Mouse (Mus musculus): ENCODE results near the gene Rnase2a. TPM values are rescaled to one million over a fixed set of nuclear protein-coding genes. Genes with fewer than 3 reads are reported as not detected.
"Not testable (repeated sequence)": the region's sequence is repeated elsewhere in the genome, so short reads cannot be mapped to it uniquely, and the experiment has no call there.

Rnase2a gene
- polyA plus RNA-seq, 1 experiment from 2014 or later, result not detected

DNA sequence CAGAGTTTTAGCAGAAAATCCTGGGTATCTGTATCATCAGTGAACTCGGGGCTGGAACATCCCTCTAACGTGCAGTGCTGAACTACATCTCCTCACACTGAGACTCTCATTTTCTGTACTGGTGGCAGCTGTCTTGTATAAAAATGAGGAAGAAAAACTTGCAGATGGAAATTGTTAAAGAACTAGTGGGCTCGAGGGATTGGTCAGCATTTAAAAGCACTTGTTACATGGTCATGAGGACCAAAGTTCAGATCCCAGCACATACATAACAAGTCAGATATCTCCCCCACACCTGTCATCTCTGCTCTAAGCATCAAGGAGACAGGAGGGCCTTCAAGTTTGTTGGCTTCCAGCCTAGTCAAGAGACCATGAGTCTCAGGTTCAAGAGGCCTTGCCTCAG lies 5.6 kb downstream of the Rnase2a start:
- H3K9ac ChIP-seq (ENCODE audit: low read length), result no peak overlapping the region
- H3K27ac ChIP-seq (ENCODE audit: low read length), result no peak overlapping the region
- no peaks in the 10 kb centered on the region for H3K27me3 ChIP-seq (ENCODE audit: control insufficient read depth, insufficient read depth, low read depth, low read length)
- H3K4me2 ChIP-seq (ENCODE audit: low read depth, low read length), result no peak overlapping the region
- no peaks in the 10 kb centered on the region for H3K9me3 ChIP-seq (ENCODE audit: control insufficient read depth, low read length)
- 65% methylated on average over 3 of the region's 3 CpGs for whole genome bisulfite sequencing
- H3K36me3 ChIP-seq (ENCODE audit: control insufficient read depth, insufficient read depth, low read length), result no peaks in the 10 kb centered on the region
- no peak for ATAC-seq (ENCODE audit: low read depth)
- no peak overlapping the region for H3K4me3 ChIP-seq (ENCODE audit: low read length)
- H3K4me1 ChIP-seq (replicated peaks; ENCODE audit: control insufficient read depth, insufficient read depth, low read length), result no peaks in the 10 kb centered on the region

DNA sequence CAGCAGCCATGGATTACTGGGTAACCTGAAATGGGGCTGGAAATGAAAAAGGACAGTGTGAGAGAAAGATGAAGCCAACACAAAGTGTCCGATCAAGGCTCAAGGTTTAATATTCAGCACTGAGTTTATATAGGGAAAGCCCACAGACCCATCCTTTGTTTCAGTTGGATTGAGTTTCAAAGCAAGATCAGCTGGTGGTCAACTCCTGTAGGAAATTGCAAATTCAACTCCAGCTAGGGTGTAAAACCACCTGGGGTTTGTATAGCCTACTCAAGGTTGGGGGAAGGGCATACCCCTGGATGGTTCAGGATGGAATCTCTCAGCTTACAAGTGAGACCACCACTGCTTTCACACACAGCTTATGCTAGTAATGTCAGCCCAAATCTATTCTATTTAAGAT lies 8.2 kb downstream of the Rnase2a start:
- H3K27me3 ChIP-seq (ENCODE audit: control insufficient read depth, insufficient read depth, low read depth, low read length), result no peaks in the 10 kb centered on the region
- H3K4me2 ChIP-seq (ENCODE audit: low read depth, low read length), result no peak overlapping the region
- no peaks in the 10 kb centered on the region for H3K4me1 ChIP-seq (replicated peaks; ENCODE audit: control insufficient read depth, insufficient read depth, low read length)
- H3K9me3 ChIP-seq (ENCODE audit: control insufficient read depth, low read length), result no peaks in the 10 kb centered on the region
- no peak overlapping the region for H3K27ac ChIP-seq (ENCODE audit: low read length)
- H3K36me3 ChIP-seq (ENCODE audit: control insufficient read depth, insufficient read depth, low read length), result no peaks in the 10 kb centered on the region
- no peak overlapping the region for H3K9ac ChIP-seq (ENCODE audit: low read length)
- no peak for ATAC-seq (ENCODE audit: low read depth)
- 81% methylated on average over 1 of the region's 1 CpGs for WGBS
- no peak overlapping the region for H3K4me3 ChIP-seq (ENCODE audit: low read length)

DNA sequence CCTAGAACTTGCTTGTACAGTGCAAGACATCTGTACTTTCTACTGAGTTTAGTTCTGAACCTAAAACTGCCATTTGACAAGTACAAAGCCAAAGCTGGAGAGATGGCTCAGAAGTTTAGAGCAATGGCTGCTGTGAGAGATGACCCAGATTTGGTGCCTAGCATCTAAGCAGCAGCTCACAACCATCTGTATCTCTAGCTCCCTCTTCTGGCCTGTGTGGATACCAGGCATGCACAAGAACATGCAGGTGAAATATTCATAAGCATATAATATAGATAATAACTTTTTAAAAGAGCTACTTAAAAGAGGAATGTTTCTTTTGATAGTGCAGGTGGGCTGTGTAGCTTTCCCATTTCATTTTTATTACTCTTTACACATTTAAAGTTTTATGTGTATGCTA lies 15.0 kb downstream of the Rnase2a start:
- no peak overlapping the region for H3K27ac ChIP-seq (ENCODE audit: low read length)
- H3K4me1 ChIP-seq (replicated peaks; ENCODE audit: control insufficient read depth, insufficient read depth, low read length), result no peaks in the 10 kb centered on the region
- no peak for ATAC-seq (ENCODE audit: low read depth)
- H3K4me3 ChIP-seq (ENCODE audit: low read length), result no peak overlapping the region
- H3K4me2 ChIP-seq (ENCODE audit: low read depth, low read length), result no peak overlapping the region
- H3K9ac ChIP-seq (ENCODE audit: low read length), result no peak overlapping the region
- no peaks in the 10 kb centered on the region for H3K36me3 ChIP-seq (ENCODE audit: control insufficient read depth, insufficient read depth, low read length)
- H3K27me3 ChIP-seq (ENCODE audit: control insufficient read depth, insufficient read depth, low read depth, low read length), result no peaks in the 10 kb centered on the region
- no peaks in the 10 kb centered on the region for H3K9me3 ChIP-seq (ENCODE audit: control insufficient read depth, low read length)

DNA sequence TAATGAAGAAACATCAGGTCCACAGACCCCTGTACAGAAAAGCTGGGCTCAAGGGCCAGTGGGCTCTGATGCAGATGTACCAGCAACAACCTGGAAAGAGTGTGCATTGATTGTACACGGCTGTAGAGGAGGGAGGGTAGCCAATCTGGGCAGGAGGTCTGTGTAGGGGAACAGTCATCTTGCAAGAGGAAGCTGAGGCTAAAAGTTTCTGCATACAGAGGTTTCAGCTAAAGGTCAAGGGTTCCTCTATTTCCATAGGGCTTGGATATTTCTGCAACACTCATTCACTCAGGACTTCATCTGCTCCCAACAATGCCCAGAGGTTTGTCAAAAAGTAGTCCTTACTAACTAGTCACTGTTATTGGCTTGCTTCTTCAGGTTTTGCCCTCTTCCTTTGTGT lies 18.4 kb downstream of the Rnase2a start:
- not testable (repeated sequence) for ATAC-seq (ENCODE audit: low read depth); H3K4me3 ChIP-seq (ENCODE audit: low read length); H3K27me3 ChIP-seq (ENCODE audit: control insufficient read depth, insufficient read depth, low read depth, low read length); H3K4me2 ChIP-seq (ENCODE audit: low read depth, low read length); H3K9ac ChIP-seq (ENCODE audit: low read length); H3K9me3 ChIP-seq (ENCODE audit: control insufficient read depth, low read length); H3K4me1 ChIP-seq (replicated peaks; ENCODE audit: control insufficient read depth, insufficient read depth, low read length); H3K36me3 ChIP-seq (ENCODE audit: control insufficient read depth, insufficient read depth, low read length); H3K27ac ChIP-seq (ENCODE audit: low read length)
- 47% methylated on average over 1 of the region's 1 CpGs for WGBS

DNA sequence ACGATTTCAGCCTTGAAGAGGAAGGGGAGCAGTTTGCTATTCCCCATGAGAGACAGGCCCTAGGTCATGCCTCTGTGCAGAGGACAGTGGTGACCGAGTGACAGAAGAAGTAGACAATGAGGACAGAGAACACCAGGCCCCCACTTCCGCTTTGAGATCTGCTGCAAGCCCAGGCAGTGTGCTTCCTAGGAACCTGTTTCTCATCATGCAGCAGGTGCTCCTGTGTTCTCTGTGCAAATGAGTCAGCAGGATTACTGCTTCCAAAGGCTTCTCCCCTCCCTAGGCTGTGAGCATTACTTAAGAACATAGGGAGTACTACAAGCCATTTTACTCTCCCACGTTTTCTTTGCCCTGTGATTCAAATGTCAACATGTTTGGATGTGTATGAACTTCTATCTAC lies 26.3 kb downstream of the Rnase2a start:
- 58% methylated on average over 4 of the region's 4 CpGs for WGBS
- H3K9me3 ChIP-seq (ENCODE audit: control insufficient read depth, low read length); H3K27me3 ChIP-seq (ENCODE audit: control insufficient read depth, insufficient read depth, low read depth, low read length): not testable (repeated sequence)

DNA sequence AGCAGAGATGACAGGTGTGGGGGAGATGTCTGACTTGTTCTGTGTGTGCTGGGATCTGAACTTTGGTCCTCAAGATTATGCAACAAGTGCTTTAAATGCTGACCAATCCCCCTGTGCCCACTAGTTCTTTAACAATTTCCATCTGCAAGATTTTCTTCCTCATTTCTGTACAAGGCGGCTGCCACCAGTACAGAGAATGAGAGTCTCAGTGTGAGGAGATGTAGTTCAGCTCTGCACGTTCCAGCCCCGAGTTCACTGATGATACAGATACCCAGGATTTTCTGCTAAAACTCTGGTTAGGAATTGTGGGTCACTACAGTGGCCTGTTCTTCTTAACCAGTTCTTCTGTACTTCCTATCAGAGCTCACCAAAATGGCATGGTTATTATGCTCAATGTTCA lies 35.8 kb downstream of the Rnase2a start:
- WGBS, result 82% methylated on average over 3 of the region's 3 CpGs
- H3K27ac ChIP-seq (ENCODE audit: low read length); H3K36me3 ChIP-seq (ENCODE audit: control insufficient read depth, insufficient read depth, low read length); ATAC-seq (ENCODE audit: low read depth); H3K4me1 ChIP-seq (replicated peaks; ENCODE audit: control insufficient read depth, insufficient read depth, low read length); H3K9ac ChIP-seq (ENCODE audit: low read length); H3K4me3 ChIP-seq (ENCODE audit: low read length); H3K4me2 ChIP-seq (ENCODE audit: low read depth, low read length); H3K9me3 ChIP-seq (ENCODE audit: control insufficient read depth, low read length); H3K27me3 ChIP-seq (ENCODE audit: control insufficient read depth, insufficient read depth, low read depth, low read length): not testable (repeated sequence)

More for the DNA sequence above, 26.3 kb downstream of the Rnase2a start:
- H3K36me3 ChIP-seq (ENCODE audit: control insufficient read depth, insufficient read depth, low read length); H3K9ac ChIP-seq (ENCODE audit: low read length); H3K4me1 ChIP-seq (replicated peaks; ENCODE audit: control insufficient read depth, insufficient read depth, low read length); ATAC-seq (ENCODE audit: low read depth); H3K4me3 ChIP-seq (ENCODE audit: low read length); H3K4me2 ChIP-seq (ENCODE audit: low read depth, low read length); H3K27ac ChIP-seq (ENCODE audit: low read length): not testable (repeated sequence)

Other genes with a start within 250 kb of the Rnase2a start
- 0.26 and 0.31 TPM in 2 replicates for gene Rnase10, start 248.4 kb downstream of the Rnase2a start, polyA plus RNA-seq (2015; fragmentation: Nextera tagmentation; extraction: Ambion mirVana)
- gene Rnase9, start 214.2 kb downstream of the Rnase2a start, polyA plus RNA-seq (2015; fragmentation: Nextera tagmentation; extraction: Ambion mirVana), result not detected in 2 replicates
- not detected in 2 replicates for gene Rnase11, start 205.9 kb downstream of the Rnase2a start, polyA plus RNA-seq (2015; fragmentation: Nextera tagmentation; extraction: Ambion mirVana)
- 0.34 TPM in 1 of 2 replicates, not detected in the other for gene Rnase12, start 198.5 kb downstream of the Rnase2a start, polyA plus RNA-seq (2015; fragmentation: Nextera tagmentation; extraction: Ambion mirVana)
- not detected in 2 replicates for gene Olfr750, start 181.7 kb downstream of the Rnase2a start, polyA plus RNA-seq (2015; fragmentation: Nextera tagmentation; extraction: Ambion mirVana)
- gene Rnase4, start 165.0 kb downstream of the Rnase2a start, polyA plus RNA-seq (2015; fragmentation: Nextera tagmentation; extraction: Ambion mirVana), result 42.2 and 50.8 TPM in 2 replicates
- 6.3 and 8.7 TPM in 2 replicates for gene Ang, start 165.0 kb downstream of the Rnase2a start, polyA plus RNA-seq (2015; fragmentation: Nextera tagmentation; extraction: Ambion mirVana)
- gene Eddm3b, start 141.7 kb downstream of the Rnase2a start, polyA plus RNA-seq (2015; fragmentation: Nextera tagmentation; extraction: Ambion mirVana), result not detected in 2 replicates
- 0.69 and 0.97 TPM in 2 replicates for gene Rnase6, start 132.2 kb downstream of the Rnase2a start, polyA plus RNA-seq (2015; fragmentation: Nextera tagmentation; extraction: Ambion mirVana)
- gene Rnase1, start 109.3 kb downstream of the Rnase2a start, polyA plus RNA-seq (2015; fragmentation: Nextera tagmentation; extraction: Ambion mirVana), result 0.50 and 0.51 TPM in 2 replicates
- not detected in 2 replicates for gene Rnase2b, start 93.9 kb downstream of the Rnase2a start, polyA plus RNA-seq (2015; fragmentation: Nextera tagmentation; extraction: Ambion mirVana)
- gene Ang2, start 57.0 kb downstream of the Rnase2a start, polyA plus RNA-seq (2015; fragmentation: Nextera tagmentation; extraction: Ambion mirVana), result not detected in 2 replicates
- not detected in 2 replicates for gene Ear14, start 52.7 kb downstream of the Rnase2a start, polyA plus RNA-seq (2015; fragmentation: Nextera tagmentation; extraction: Ambion mirVana)
- gene Gm7247, start 105.6 kb upstream of the Rnase2a start, polyA plus RNA-seq (2015; fragmentation: Nextera tagmentation; extraction: Ambion mirVana), result not detected in 2 replicates
- not detected in 2 replicates for gene Vmn2r88, start 154.7 kb upstream of the Rnase2a start, polyA plus RNA-seq (2015; fragmentation: Nextera tagmentation; extraction: Ambion mirVana)
- not detected in 2 replicates for gene Vmn2r89, start 195.7 kb upstream of the Rnase2a start, polyA plus RNA-seq (2015; fragmentation: Nextera tagmentation; extraction: Ambion mirVana)